ENCODE assay signal across 13 mouse cellular contexts in the genomic region with DNA sequence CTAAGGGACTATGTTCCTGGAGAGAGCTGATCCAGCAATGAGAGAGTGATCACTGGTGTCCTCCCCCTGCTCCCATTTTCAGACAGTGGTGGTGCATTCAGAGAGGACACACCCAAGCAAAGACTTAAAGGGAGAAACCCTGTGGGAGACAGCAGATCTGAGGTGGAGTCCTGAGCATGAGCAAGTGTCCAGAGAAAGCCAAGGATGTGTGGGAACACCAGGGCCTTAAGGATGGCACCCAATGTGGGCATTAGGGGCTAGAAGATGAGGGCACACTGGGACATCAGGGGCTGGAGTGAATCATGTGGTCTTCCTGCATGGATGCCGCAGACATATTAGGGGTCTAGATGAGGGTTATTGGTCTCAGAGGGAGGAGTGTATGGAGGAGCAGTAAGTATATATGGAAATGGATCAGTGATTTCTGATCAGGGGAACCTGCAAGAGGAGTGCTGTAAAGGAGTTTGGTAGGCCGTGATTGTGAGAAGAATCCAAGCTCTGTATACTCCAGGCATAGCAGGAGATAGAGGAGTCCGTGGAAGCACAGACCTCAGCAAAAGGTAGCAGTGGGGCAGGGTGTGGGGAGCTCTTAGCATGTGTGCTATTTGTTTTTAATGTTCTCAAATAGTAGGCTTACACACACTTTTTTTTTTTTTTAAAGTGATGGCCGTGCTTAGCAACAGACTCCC. TPM values are rescaled to one million over a fixed set of nuclear protein-coding genes. Genes with fewer than 3 reads are reported as not detected.
A peak's percentile ranks its signal among the peaks of the same experiment; 100 is the strongest.
DNase-seq lines count a peak whose midpoint lies in the region; ATAC-seq and TF ChIP-seq lines count a peak whose summit lies in the region.
"Had no signal": no experiment of that assay in that cellular context is flagged by ENCODE, and none has a peak within 500 bp of the region (broad histone marks: within the 10 kb centered on the region; RNA-seq: fewer than 3 reads in every experiment).

No protein-coding gene starts in this region.

- H3K4me1 ChIP-seq in heart, postnatal 0 days (ENCODE audit: control insufficient read depth, insufficient read depth) = no peaks in the 10 kb centered on the region
- no peaks in the 10 kb centered on the region for H3K4me1 ChIP-seq in lung, postnatal 0 days (ENCODE audit: insufficient read depth, low read depth, low read length)
- 0 out of 2 replicates have a peak, but pooled peaks cover 4% of the 10 kb centered on the region for H3K4me1 ChIP-seq in intestine, embryonic 15.5 days (replicated peaks)
- H3K4me1 ChIP-seq in stomach, embryonic 16.5 days (ENCODE audit: control insufficient read depth, insufficient read depth, low read length) = peaks cover 8% of the 10 kb centered on the region; the same call in 1 of the 2 replicates
- H3K4me1 ChIP-seq: hindbrain, embryonic 15.5 days; midbrain, embryonic 13.5 days had no signal

- WGBS in heart, postnatal 0 days = 79% methylated on average over 4 of the region's 4 CpGs
- WGBS in lung, postnatal 0 days = 71% methylated on average over 4 of the region's 4 CpGs
- WGBS in intestine, embryonic 15.5 days = 72% methylated on average over 4 of the region's 4 CpGs
- 67% methylated on average over 4 of the region's 4 CpGs for WGBS in stomach, embryonic 16.5 days

- no peak overlapping the region for H3K27ac ChIP-seq in heart, postnatal 0 days (ENCODE audit: low read depth)
- H3K27ac ChIP-seq in lung, postnatal 0 days (ENCODE audit: low read length) = peak overlapping the region; percentile 39; the same call in 1 of the 2 replicates
- H3K27ac ChIP-seq in intestine, embryonic 15.5 days = peak overlapping the region; percentile 79
- peak overlapping the region; percentile 75 for H3K27ac ChIP-seq in stomach, embryonic 16.5 days (ENCODE audit: low read length)
- H3K27ac ChIP-seq: hindbrain, embryonic 15.5 days; midbrain, embryonic 13.5 days had no signal

- no peaks in the 10 kb centered on the region for H3K36me3 ChIP-seq in heart, postnatal 0 days (replicated peaks; ENCODE audit: control insufficient read depth, insufficient read depth, low read length)
- H3K36me3 ChIP-seq in lung, postnatal 0 days (ENCODE audit: insufficient read depth, low read length) = no peaks in the 10 kb centered on the region
- no peaks in the 10 kb centered on the region for H3K36me3 ChIP-seq in intestine, embryonic 15.5 days
- H3K36me3 ChIP-seq in stomach, embryonic 16.5 days (ENCODE audit: control insufficient read depth, insufficient read depth, low read length) = no peaks in the 10 kb centered on the region
- H3K36me3 ChIP-seq: hindbrain, embryonic 15.5 days; midbrain, embryonic 13.5 days had no signal

- H3K9ac ChIP-seq in heart, postnatal 0 days (replicated peaks; ENCODE audit: low read depth, low read length) = no peak overlapping the region
- no peak overlapping the region for H3K9ac ChIP-seq in lung, postnatal 0 days (replicated peaks; ENCODE audit: low read depth)
- no peak overlapping the region for H3K9ac ChIP-seq in intestine, embryonic 15.5 days
- no peak overlapping the region for H3K9ac ChIP-seq in stomach, embryonic 16.5 days (ENCODE audit: low read length)
- H3K9ac ChIP-seq: hindbrain, embryonic 15.5 days; midbrain, embryonic 13.5 days had no signal

- no peak for TF ChIP-seq CTCF in heart, postnatal 0 days (IDR thresholded peaks at IDR 0.05; ENCODE audit: low read depth)
- TF ChIP-seq CTCF in lung, postnatal 0 days (IDR thresholded peaks at IDR 0.05) = no peak

- peaks cover 13% of the 10 kb centered on the region; the same call in 1 of the 2 replicates for H3K9me3 ChIP-seq in heart, postnatal 0 days (replicated peaks; ENCODE audit: control insufficient read depth, low read length)
- no peaks in the 10 kb centered on the region for H3K9me3 ChIP-seq in lung, postnatal 0 days (ENCODE audit: low read length)
- no peaks in the 10 kb centered on the region for H3K9me3 ChIP-seq in intestine, embryonic 15.5 days
- peaks cover 10% of the 10 kb centered on the region for H3K9me3 ChIP-seq in stomach, embryonic 16.5 days (replicated peaks; ENCODE audit: control insufficient read depth, low read length)
- H3K9me3 ChIP-seq: hindbrain, embryonic 15.5 days had no signal

- DNase-seq in heart, postnatal 0 days (ENCODE audit: low spot score) = no peak
- DNase-seq in heart, postnatal 4 days = no peak
- DNase-seq in lung, postnatal 0 days (ENCODE audit: low spot score) = no peak
- no peak for DNase-seq in lung, postnatal 36 days
- no peak for DNase-seq in thymus, postnatal 4 days
- DNase-seq: adrenal gland, adult 8-10 months; cerebellum, adult 2 months; thymus, postnatal 25 days had no signal

- H3K4me3 ChIP-seq in heart, postnatal 0 days (ENCODE audit: low read depth, low read length) = no peak overlapping the region
- H3K4me3 ChIP-seq in lung, postnatal 0 days (ENCODE audit: low read depth, low read length) = no peak overlapping the region
- H3K4me3 ChIP-seq in intestine, embryonic 15.5 days (replicated peaks) = no peak overlapping the region
- no peak overlapping the region for H3K4me3 ChIP-seq in stomach, embryonic 16.5 days (replicated peaks; ENCODE audit: low read length)
- H3K4me3 ChIP-seq: hindbrain, embryonic 15.5 days; midbrain, embryonic 13.5 days had no signal

- no peak overlapping the region for H3K4me2 ChIP-seq in heart, postnatal 0 days (ENCODE audit: low read depth, low read length)
- H3K4me2 ChIP-seq in lung, postnatal 0 days (replicated peaks; ENCODE audit: low read depth, low read length) = no peak overlapping the region
- no peak overlapping the region for H3K4me2 ChIP-seq in intestine, embryonic 15.5 days (replicated peaks)
- H3K4me2 ChIP-seq in stomach, embryonic 16.5 days (ENCODE audit: low read depth, low read length) = no peak overlapping the region
- H3K4me2 ChIP-seq: hindbrain, embryonic 15.5 days; midbrain, embryonic 13.5 days had no signal

- TF ChIP-seq EP300 in heart, postnatal 0 days (IDR thresholded peaks at IDR 0.05; ENCODE audit: low read depth) = no peak
- TF ChIP-seq EP300 in lung, postnatal 0 days (IDR thresholded peaks at IDR 0.05) = no peak

- no peaks in the 10 kb centered on the region for H3K27me3 ChIP-seq in heart, postnatal 0 days (ENCODE audit: control insufficient read depth, insufficient read depth, low read length)
- no peaks in the 10 kb centered on the region for H3K27me3 ChIP-seq in lung, postnatal 0 days (replicated peaks; ENCODE audit: insufficient read depth, low read length)
- no peaks in the 10 kb centered on the region for H3K27me3 ChIP-seq in intestine, embryonic 15.5 days (replicated peaks)
- no peaks in the 10 kb centered on the region for H3K27me3 ChIP-seq in stomach, embryonic 16.5 days (ENCODE audit: control insufficient read depth, insufficient read depth, low read length)
- H3K27me3 ChIP-seq: hindbrain, embryonic 15.5 days; midbrain, embryonic 13.5 days had no signal

- ATAC-seq in heart, postnatal 0 days (ENCODE audit: insufficient read depth, low read depth) = 0 out of 2 replicates have a peak, but pooled peaks have one; percentile 11
- no peak for ATAC-seq in lung, postnatal 0 days
- no peak; the same call in 1 of the 2 replicates for ATAC-seq in intestine, embryonic 15.5 days
- ATAC-seq in stomach, embryonic 16.5 days (ENCODE audit: insufficient read depth, low FRiP score) = no peak
- ATAC-seq in inflammation-experienced regulatory T-cells, adult 6 months = no peak
- ATAC-seq: midbrain, embryonic 13.5 days had no signal

RNA-seq across cellular contexts. Expression of a gene that starts 45.0 kb away (rescaled TPM):
- total RNA-seq in heart, postnatal 0 days (2014; rRNA removed; ENCODE audit: low replicate concordance) = 133 and 156 TPM in 2 replicates
- polyA plus RNA-seq in heart, postnatal 0 days (2015; fragmentation: Nextera tagmentation; extraction: Ambion mirVana) = 67.6 and 72.4 TPM in 2 replicates
- 100 to 1,000 TPM; 201 to 217 TPM for total RNA-seq in heart, postnatal 4 days (2021)
- 242 and 272 TPM in 2 replicates for polyA plus RNA-seq in lung, postnatal 0 days (2015; fragmentation: Nextera tagmentation; extraction: Ambion mirVana)
- polyA plus RNA-seq in intestine, embryonic 15.5 days (2015; fragmentation: Nextera tagmentation; extraction: Ambion mirVana) = 274 and 282 TPM in 2 replicates
- 263 and 287 TPM in 2 replicates for polyA plus RNA-seq in stomach, embryonic 16.5 days (2015; fragmentation: Nextera tagmentation; extraction: Ambion mirVana)
- polyA plus RNA-seq in inflammation-experienced regulatory T-cells, adult 6 months (2017; shearing (Covaris generic)) = not detected

RNA-seq across cellular contexts. Expression of a gene that starts 57.6 kb away (rescaled TPM):
- total RNA-seq in heart, postnatal 0 days (2014; rRNA removed; ENCODE audit: low replicate concordance) = 97.3 and 142 TPM in 2 replicates
- polyA plus RNA-seq in heart, postnatal 0 days (2015; fragmentation: Nextera tagmentation; extraction: Ambion mirVana) = 68.6 and 69.7 TPM in 2 replicates
- 100 to 1,000 TPM; 153 to 163 TPM for total RNA-seq in heart, postnatal 4 days (2021)
- 344 and 387 TPM in 2 replicates for polyA plus RNA-seq in lung, postnatal 0 days (2015; fragmentation: Nextera tagmentation; extraction: Ambion mirVana)
- polyA plus RNA-seq in intestine, embryonic 15.5 days (2015; fragmentation: Nextera tagmentation; extraction: Ambion mirVana) = 317 and 323 TPM in 2 replicates
- polyA plus RNA-seq in stomach, embryonic 16.5 days (2015; fragmentation: Nextera tagmentation; extraction: Ambion mirVana) = 433 and 468 TPM in 2 replicates
- polyA plus RNA-seq in inflammation-experienced regulatory T-cells, adult 6 months (2017; shearing (Covaris generic)) = not detected

Comparison
In these comparisons a context has a peak if more than half of its experiments do, and no peak if none do; other contexts are left out.
1. RNA of a gene that starts 45.0 kb away (polyA plus RNA-seq): 263 to 287 TPM in stomach, embryonic 16.5 days, 274 to 282 TPM in intestine, embryonic 15.5 days, 242 to 272 TPM in lung, postnatal 0 days and 67.6 to 72.4 TPM in heart, postnatal 0 days; not detected in inflammation-experienced regulatory T-cells, adult 6 months; every median in the first group is over 10 times any median in the second.
2. RNA of a gene that starts 57.6 kb away (polyA plus RNA-seq): 433 to 468 TPM in stomach, embryonic 16.5 days, 344 to 387 TPM in lung, postnatal 0 days, 317 to 323 TPM in intestine, embryonic 15.5 days and 68.6 to 69.7 TPM in heart, postnatal 0 days; not detected in inflammation-experienced regulatory T-cells, adult 6 months; every median in the first group is over 10 times any median in the second.